Mouse (Mus musculus) neural tube, postnatal 0 days (tissue): ENCODE results near the gene Gm19668. TPM values are rescaled to one million over a fixed set of nuclear protein-coding genes. Genes with fewer than 3 reads are reported as not detected.

Source experiments
- polyA plus RNA-seq: library from polyadenylated mRNA; unstranded; fragments of >200 nt; fragmentation: Nextera tagmentation; extraction: Ambion mirVana; gene quantifications from 2 replicates; pipeline ENCODE4 v1.2.1, GENCODE M21; 2015

Gene Gm19668
- not detected in 2 replicates for polyA plus RNA-seq

GRCm38 (mm10) chr10:77798921-77799508 lies at the start of gene Gm19668:
Gm19668 (minus strand) TSS chr10:77799133.

GRCm38 (mm10) chr10:77846503-77846902 lies 47.6 kb upstream of the Gm19668 start, which contains the start of gene Gm36176:
Gm36176 (plus strand) TSS chr10:77846803.

DNA sequence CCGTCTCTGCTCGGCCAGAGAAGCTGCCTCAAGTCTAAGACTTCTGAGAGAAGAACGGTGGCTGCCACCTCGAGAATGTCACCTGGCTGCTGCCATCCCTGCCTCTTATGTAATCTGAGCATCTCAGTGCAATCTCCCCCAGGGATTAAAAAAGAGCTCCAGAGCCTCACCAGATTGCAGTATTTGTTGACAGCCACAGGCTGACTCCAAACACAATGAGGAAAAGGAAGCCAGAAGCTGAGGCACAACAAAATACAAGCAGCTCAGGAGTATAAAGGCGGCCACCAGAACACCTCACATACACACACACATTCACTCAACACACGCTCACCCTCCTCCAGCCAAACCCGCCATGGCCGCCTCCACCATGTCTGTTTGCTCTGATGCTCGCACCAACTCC lies 36.7 kb upstream of the Gm19668 start, which contains the start of gene Krtap10-10:
Gene Krtap10-10 (plus strand): TSS at position 301 of the 400 bp plus-strand sequence.

GRCm38 (mm10) chr10:77826951-77827350 lies 28.0 kb upstream of the Gm19668 start, which contains the start of gene Krtap10-4:
Krtap10-4 (minus strand) TSS chr10:77827095.

GRCm38 (mm10) chr10:77814382-77814781 lies 15.4 kb upstream of the Gm19668 start, which contains the start of gene Gm2696:
Gm2696 (plus strand) TSS chr10:77814682.

GRCm38 (mm10) chr10:77811743-77812142 lies 12.8 kb upstream of the Gm19668 start, which contains the start of gene Gm9507:
Gm9507 (minus strand) TSS chr10:77811843.

DNA sequence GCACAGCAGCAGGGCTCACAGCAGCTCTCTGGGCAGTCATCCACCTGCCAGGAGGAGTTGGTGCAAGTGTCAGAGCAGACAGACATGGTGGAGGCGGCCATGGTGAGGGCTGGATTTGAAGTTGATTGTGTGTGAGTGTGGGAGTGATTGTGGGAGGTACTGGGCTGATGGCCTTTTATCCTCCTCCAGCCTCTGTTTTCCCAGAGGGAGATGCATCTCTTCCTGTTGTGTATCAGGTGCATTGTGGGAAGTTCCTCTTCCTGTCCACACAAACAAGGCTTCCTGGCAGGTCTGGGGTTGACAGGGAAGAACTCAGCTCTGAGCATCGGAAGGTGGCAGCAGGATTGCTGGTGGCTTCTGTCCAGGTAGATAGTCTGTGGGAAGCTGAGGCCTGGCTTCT lies 4.0 kb downstream of the Gm19668 start, which contains the start of gene Gm9639:
Gene Gm9639 (minus strand): TSS at position 101 of the 400 bp plus-strand sequence.

DNA sequence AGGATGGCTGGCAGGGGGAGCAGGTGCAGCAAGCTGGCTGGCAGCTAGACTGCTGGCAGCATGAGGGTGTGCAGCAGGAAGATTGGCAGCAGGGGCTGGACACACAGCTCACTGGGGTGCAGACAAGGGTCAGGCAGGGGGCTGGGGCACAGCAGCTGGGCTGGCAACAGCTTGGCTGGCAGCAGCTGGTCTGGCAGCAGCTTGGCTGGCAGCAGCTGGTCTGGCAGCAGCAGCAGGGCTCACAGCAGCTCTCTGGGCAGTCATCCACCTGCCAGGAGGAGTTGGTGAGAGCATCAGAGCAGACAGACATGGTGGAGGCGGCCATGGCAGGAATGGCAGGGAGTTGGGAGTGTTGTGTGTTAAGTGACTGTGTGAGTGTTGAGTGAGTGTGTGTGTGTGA lies 11.1 kb downstream of the Gm19668 start, which contains the start of gene Gm7137:
Gene Gm7137 (minus strand): TSS at position 325 of the 400 bp plus-strand sequence.

GRCm38 (mm10) chr10:77782442-77782841 lies 16.5 kb downstream of the Gm19668 start, which contains the start of gene Gm3250:
Gm3250 (minus strand) TSS chr10:77782542.

GRCm38 (mm10) chr10:77776844-77777243 lies 22.1 kb downstream of the Gm19668 start, which contains the start of gene Gm7138:
Gm7138 (minus strand) TSS chr10:77776944.

DNA sequence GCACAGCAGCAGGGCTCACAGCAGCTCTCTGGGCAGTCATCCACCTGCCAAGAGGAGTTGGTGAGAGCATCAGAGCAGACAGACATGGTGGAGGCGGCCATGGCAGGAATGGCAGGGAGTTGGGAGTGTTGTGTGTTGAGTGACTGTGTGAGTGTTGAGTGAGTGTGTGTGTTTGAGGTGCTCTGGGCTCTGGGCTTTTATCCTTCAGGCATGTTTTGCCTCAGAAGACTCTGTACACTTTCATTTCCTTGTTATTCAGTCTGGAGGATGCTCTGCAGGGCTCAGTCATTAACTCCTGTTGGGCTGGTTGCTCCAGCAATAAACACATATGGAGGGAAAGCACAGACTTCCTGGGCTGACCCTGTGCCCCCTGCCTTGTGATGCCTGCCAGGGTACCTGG lies 27.7 kb downstream of the Gm19668 start, which contains the start of gene Gm3238:
Gene Gm3238 (minus strand): TSS at position 101 of the 400 bp plus-strand sequence.

GRCm38 (mm10) chr10:77759582-77759981 lies 39.4 kb downstream of the Gm19668 start, which contains the start of gene Gm3233:
Gm3233 (minus strand) TSS chr10:77759682.

GRCm38 (mm10) chr10:77751254-77751653 lies 47.7 kb downstream of the Gm19668 start, which contains the start of gene Gm9736:
Gm9736 (minus strand) TSS chr10:77751354.

Other genes with a start within 250 kb of the Gm19668 start
- gene Pttg1ip, start 217.4 kb downstream of the Gm19668 start, polyA plus RNA-seq, result 87.6 and 92.6 TPM in 2 replicates
- 276 and 292 TPM in 2 replicates for gene Sumo3, start 193.0 kb downstream of the Gm19668 start, polyA plus RNA-seq
- 1.7 and 3.1 TPM in 2 replicates for gene Gm49325, start 192.9 kb downstream of the Gm19668 start, polyA plus RNA-seq
- 53.8 and 60.5 TPM in 2 replicates for gene Ube2g2, start 176.9 kb downstream of the Gm19668 start, polyA plus RNA-seq
- 2.4 and 2.6 TPM in 2 replicates for gene Tspear, start 112.6 kb downstream of the Gm19668 start, polyA plus RNA-seq
- gene Gm19402, start 108.4 kb downstream of the Gm19668 start, polyA plus RNA-seq, result not detected in 2 replicates
- gene Gm9508, start 101.9 kb downstream of the Gm19668 start, polyA plus RNA-seq, result not detected in 2 replicates
- not detected in 2 replicates for gene Gm10272, start 92.5 kb downstream of the Gm19668 start, polyA plus RNA-seq
- gene Gm10024, start 87.7 kb downstream of the Gm19668 start, polyA plus RNA-seq, result not detected in 2 replicates
- gene Gm10142, start 83.3 kb downstream of the Gm19668 start, polyA plus RNA-seq, result not detected in 2 replicates
- gene Krtap12-1, start 78.5 kb downstream of the Gm19668 start, polyA plus RNA-seq, result not detected in 2 replicates
- gene Gm10100, start 72.6 kb downstream of the Gm19668 start, polyA plus RNA-seq, result not detected in 2 replicates
- gene Gm18596, start 56.5 kb downstream of the Gm19668 start, polyA plus RNA-seq, result not detected in 2 replicates
- not detected in 2 replicates for gene Gm9736, start 47.8 kb downstream of the Gm19668 start, polyA plus RNA-seq
- not detected in 2 replicates for gene Gm3233, start 39.5 kb downstream of the Gm19668 start, polyA plus RNA-seq
- not detected in 2 replicates for gene Gm3238, start 27.8 kb downstream of the Gm19668 start, polyA plus RNA-seq
- gene Gm7138, start 22.2 kb downstream of the Gm19668 start, polyA plus RNA-seq, result not detected in 2 replicates
- gene Gm3250, start 16.6 kb downstream of the Gm19668 start, polyA plus RNA-seq, result not detected in 2 replicates
- gene Gm7137, start 10.9 kb downstream of the Gm19668 start, polyA plus RNA-seq, result not detected in 2 replicates
- not detected in 2 replicates for gene Gm9639, start 4.1 kb downstream of the Gm19668 start, polyA plus RNA-seq
- not detected in 2 replicates for gene Gm9507, start 12.7 kb upstream of the Gm19668 start, polyA plus RNA-seq
- not detected in 2 replicates for gene Gm2696, start 15.5 kb upstream of the Gm19668 start, polyA plus RNA-seq
- not detected in 2 replicates for gene Krtap10-4, start 28.0 kb upstream of the Gm19668 start, polyA plus RNA-seq
- not detected in 2 replicates for gene Krtap10-10, start 36.8 kb upstream of the Gm19668 start, polyA plus RNA-seq
- gene Gm36176, start 47.7 kb upstream of the Gm19668 start, polyA plus RNA-seq, result not detected in 2 replicates
- gene Gm10318, start 53.7 kb upstream of the Gm19668 start, polyA plus RNA-seq, result not detected in 2 replicates
- not detected in 2 replicates for gene Gm3285, start 62.8 kb upstream of the Gm19668 start, polyA plus RNA-seq
- gene Lrrc3, start 103.4 kb upstream of the Gm19668 start, polyA plus RNA-seq, result 22.2 and 26.6 TPM in 2 replicates
- 8.9 and 10.4 TPM in 2 replicates for gene Trpm2, start 171.4 kb upstream of the Gm19668 start, polyA plus RNA-seq
- 65.9 and 70.1 TPM in 2 replicates for gene 1810043G02Rik, start 179.4 kb upstream of the Gm19668 start, polyA plus RNA-seq
- gene Pfkl, start 210.9 kb upstream of the Gm19668 start, polyA plus RNA-seq, result 82.9 and 88.0 TPM in 2 replicates
- gene Dnmt3l, start 242.8 kb upstream of the Gm19668 start, polyA plus RNA-seq, result not detected in 2 replicates
- 0.19 and 0.40 TPM in 2 replicates for gene Aire, start 244.5 kb upstream of the Gm19668 start, polyA plus RNA-seq